Mouse (Mus musculus) stomach, embryonic 14.5 days (tissue): ENCODE measurements around the gene 1700001J03Rik. TPM values are rescaled to one million over a fixed set of nuclear protein-coding genes. Genes with fewer than 3 reads are reported as not detected.
"Not testable (repeated sequence)": the region's sequence is repeated elsewhere in the genome, so short reads cannot be mapped to it uniquely, and the experiment has no call there.

Experiments used
- ATAC-seq: fragments of 200-750 bp; cut with Nextera tagmentation; 2 replicates; pipeline ENCODE4 v1.8.0; 2017; ENCODE audit warnings: low read depth, moderate TSS enrichment; ENCODE audit not compliant: insufficient number of reproducible peaks, insufficient read depth, low FRiP score
- H3K27ac ChIP-seq: fragments of 300-500 bp; sonication (generic); 2 replicates; pipeline ENCODE4 v1.5.1; 2014; ENCODE audit warnings: mild to moderate bottlenecking, low read length, moderate library complexity, mixed read lengths
- H3K27me3 ChIP-seq: fragments of 300-500 bp; sonication (generic); 2 replicates; pipeline ENCODE4 v1.6.1; 2014; ENCODE audit warnings: low read length, control low read depth, mixed read lengths; ENCODE audit not compliant: control insufficient read depth, insufficient read depth
- H3K36me3 ChIP-seq: fragments of 300-500 bp; sonication (generic); 2 replicates; pipeline ENCODE4 v1.6.1; 2014; ENCODE audit warnings: mild to moderate bottlenecking, control low read depth, low read length, moderate library complexity, mixed read lengths; ENCODE audit not compliant: control insufficient read depth, insufficient read depth
- H3K4me1 ChIP-seq: fragments of 300-500 bp; sonication (generic); 2 replicates; pipeline ENCODE4 v1.6.1; 2014; ENCODE audit warnings: low read length, control low read depth, mixed read lengths; ENCODE audit not compliant: control insufficient read depth, insufficient read depth
- H3K4me2 ChIP-seq: fragments of 300-500 bp; sonication (generic); replicated peaks from 2 replicates; pipeline ENCODE4 v1.6.1; 2014; ENCODE audit warnings: low read depth, low read length, control low read depth
- H3K4me3 ChIP-seq: fragments of 300-500 bp; sonication (generic); 2 replicates; pipeline ENCODE4 v1.5.1; 2014; ENCODE audit warnings: low read depth, low read length, control low read depth
- H3K9ac ChIP-seq: fragments of 300-500 bp; sonication (generic); replicated peaks from 2 replicates; pipeline ENCODE4 v1.6.1; 2014; ENCODE audit warnings: low read depth, mild to moderate bottlenecking, control low read depth, low read length, moderate library complexity, mixed read lengths
- H3K9me3 ChIP-seq: fragments of 300-500 bp; sonication (generic); 2 replicates; pipeline ENCODE4 v1.6.1; 2016; ENCODE audit warnings: low read depth, low read length, control low read depth; ENCODE audit not compliant: control insufficient read depth
- WGBS: fragments of 180-500 bp; shearing (Covaris S2); extraction: QIAGEN DNeasy Blood & Tissue Kit; methylation state at CpG from one replicate; pipeline ENCODE4 v1.1.7; 2014; 5-methylcytosine and 5-hydroxymethylcytosine counted together
- polyA plus RNA-seq: library from polyadenylated mRNA; unstranded; fragments of >200 nt; fragmentation: Nextera tagmentation; extraction: Ambion mirVana; gene quantifications from 2 replicates; pipeline ENCODE4 v1.2.1, GENCODE M21; 2014

The 1700001J03Rik gene
- polyA plus RNA-seq, 1 experiment from 2014 or later, result not detected

DNA sequence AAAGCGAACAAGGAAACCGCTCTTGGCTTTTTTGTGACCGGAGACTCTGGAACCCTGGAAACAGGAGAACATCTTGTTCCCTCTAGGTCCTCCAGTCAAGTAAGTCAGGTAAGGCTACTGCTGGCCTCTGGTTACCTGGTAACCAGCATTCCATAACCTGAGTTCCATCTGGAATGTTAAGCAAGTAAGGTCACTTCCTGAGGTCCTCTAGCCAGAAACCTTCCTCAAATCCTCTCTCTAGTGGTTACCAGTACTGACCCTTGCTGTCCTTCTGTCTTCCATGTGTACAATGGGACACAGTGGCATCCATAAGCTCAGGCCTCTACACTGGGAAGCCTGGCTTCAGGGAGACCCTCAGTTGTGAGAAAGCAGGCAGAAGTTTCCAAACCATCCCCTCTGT, 24.7 kb downstream of the 1700001J03Rik start, which contains the start of gene Gm5565:
Gene Gm5565 (minus strand): TSS at position 101 of the 400 bp plus-strand sequence.
- not testable (repeated sequence) for H3K36me3 ChIP-seq, H3K27ac ChIP-seq, H3K4me2 ChIP-seq, H3K9me3 ChIP-seq, H3K4me1 ChIP-seq, ATAC-seq, H3K9ac ChIP-seq, H3K4me3 ChIP-seq, H3K27me3 ChIP-seq
- 99% methylated on average over 3 of the region's 3 CpGs for whole genome bisulfite sequencing

- H3K9ac ChIP-seq, H3K9me3 ChIP-seq, H3K27me3 ChIP-seq, ATAC-seq, H3K4me2 ChIP-seq, H3K27ac ChIP-seq, H3K36me3 ChIP-seq, H3K4me1 ChIP-seq, H3K4me3 ChIP-seq: not testable (repeated sequence)
- WGBS, result 95% methylated on average over 4 of the region's 4 CpGs
These were observed 26.8 kb downstream of the 1700001J03Rik start for GRCm38 (mm10) chr5:146158326-146158725.

- Histone ChIP-seq H3K27me3 (no peaks in the 10 kb centered on the region), H3K4me2 (no peak overlapping the region), H3K27ac (no peak overlapping the region), H3K36me3 (no peaks in the 10 kb centered on the region), H3K4me3 (no peak overlapping the region), H3K4me1 (no peaks in the 10 kb centered on the region), H3K9me3 (no peaks in the 10 kb centered on the region), H3K9ac (no peak overlapping the region)
- ATAC-seq, result no peak
- 67% methylated on average over 3 of the region's 3 CpGs for WGBS
These were observed 34.6 kb downstream of the 1700001J03Rik start for GRCm38 (mm10) chr5:146150454-146150853.

DNA sequence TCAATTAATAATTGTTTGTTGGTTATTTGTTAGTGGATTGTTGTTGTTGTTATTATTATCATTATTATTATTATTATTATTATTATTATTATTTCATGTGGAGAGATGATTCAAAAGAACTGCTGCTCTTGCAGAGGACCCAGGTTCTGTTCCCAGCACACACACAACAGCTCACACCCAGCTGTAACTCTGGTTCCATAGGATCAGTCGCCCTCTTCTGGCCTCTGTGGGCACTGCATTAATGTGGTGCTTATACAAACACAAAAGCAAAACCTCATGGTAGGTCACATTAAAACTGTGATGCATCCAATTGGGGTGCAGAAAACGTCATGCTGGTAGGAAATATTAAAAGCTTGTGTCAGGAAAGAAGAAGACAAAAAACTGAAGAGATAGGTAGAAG, 37.2 kb downstream of the 1700001J03Rik start:
- 38% methylated on average over 2 of the region's 2 CpGs for WGBS
- no peak for ATAC-seq
- Histone ChIP-seq H3K27me3 (no peaks in the 10 kb centered on the region), H3K4me3 (no peak overlapping the region), H3K27ac (no peak overlapping the region), H3K9me3 (no peaks in the 10 kb centered on the region), H3K4me2 (no peak overlapping the region), H3K36me3 (no peaks in the 10 kb centered on the region), H3K9ac (no peak overlapping the region), H3K4me1 (no peaks in the 10 kb centered on the region)

Other genes with a start within 250 kb of the 1700001J03Rik start
- not detected in 2 replicates for gene Cyp3a25, start 175.7 kb downstream of the 1700001J03Rik start, polyA plus RNA-seq
- not detected in 2 replicates for gene Cyp3a59, start 106.0 kb downstream of the 1700001J03Rik start, polyA plus RNA-seq
- not detected in 2 replicates for gene Gm5565, start 24.8 kb downstream of the 1700001J03Rik start, polyA plus RNA-seq
- gene Gm6309, start 14.6 kb downstream of the 1700001J03Rik start, polyA plus RNA-seq, result not detected in 2 replicates
- gene Rnf6, start 36.3 kb upstream of the 1700001J03Rik start, polyA plus RNA-seq, result 40.6 TPM in 2 replicates
- gene Cdk8, start 45.9 kb upstream of the 1700001J03Rik start, polyA plus RNA-seq, result 24.6 and 24.7 TPM in 2 replicates
- gene Wasf3, start 199.7 kb upstream of the 1700001J03Rik start, polyA plus RNA-seq, result 1.8 and 2.0 TPM in 2 replicates